Mouse (Mus musculus) embryonic facial prominence, embryonic 15.5 days (tissue): ENCODE results near the gene Igsf8. TPM values are rescaled to one million over a fixed set of nuclear protein-coding genes. Genes with fewer than 3 reads are reported as not detected.

Source experiments
- ATAC-seq: fragments of 200-750 bp; cut with Nextera tagmentation; 2 replicates; pipeline ENCODE4 v1.8.0; 2017; ENCODE audit warnings: low read depth, moderate TSS enrichment; ENCODE audit not compliant: insufficient number of reproducible peaks, low FRiP score, low TSS enrichment
- H3K27ac ChIP-seq: fragments of 300-500 bp; sonication (generic); replicated peaks from 2 replicates; pipeline ENCODE4 v1.5.1; 2015; ENCODE audit warnings: mild to moderate bottlenecking, inconsistent platforms
- H3K27me3 ChIP-seq: fragments of 300-500 bp; sonication (generic); 2 replicates; pipeline ENCODE4 v1.6.1; 2015; ENCODE audit warnings: inconsistent platforms
- H3K36me3 ChIP-seq: fragments of 300-500 bp; sonication (generic); 2 replicates; pipeline ENCODE4 v1.6.1; 2015; ENCODE audit warnings: mild to moderate bottlenecking, inconsistent platforms
- H3K4me1 ChIP-seq: fragments of 300-500 bp; sonication (generic); 2 replicates; pipeline ENCODE4 v1.6.1; 2015; ENCODE audit warnings: inconsistent platforms
- H3K4me2 ChIP-seq: fragments of 300-500 bp; sonication (generic); replicated peaks from 2 replicates; pipeline ENCODE4 v1.6.1; 2015; ENCODE audit warnings: mild to moderate bottlenecking, inconsistent platforms
- H3K4me3 ChIP-seq: fragments of 300-500 bp; sonication (generic); replicated peaks from 2 replicates; pipeline ENCODE4 v1.5.1; 2015; ENCODE audit warnings: mild to moderate bottlenecking, inconsistent platforms
- H3K9ac ChIP-seq: fragments of 300-500 bp; sonication (generic); 2 replicates; pipeline ENCODE4 v1.6.1; 2015; ENCODE audit warnings: inconsistent platforms
- H3K9me3 ChIP-seq: fragments of 300-500 bp; sonication (generic); replicated peaks from 2 replicates; pipeline ENCODE4 v1.6.1; 2016; ENCODE audit warnings: inconsistent platforms
- whole genome bisulfite sequencing: fragments of 180-500 bp; shearing (Covaris S2); methylation state at CpG from one replicate; pipeline ENCODE4 v1.1.7; 2015; 5-methylcytosine and 5-hydroxymethylcytosine counted together
- polyA plus RNA-seq: library from polyadenylated mRNA; unstranded; fragments of >200 nt; fragmentation: Nextera tagmentation; extraction: Ambion mirVana; gene quantifications from 2 replicates; pipeline ENCODE4 v1.2.1, GENCODE M21; 2015

Gene Igsf8
- polyA plus RNA-seq, 1 experiment from 2014 or later, result 71.9 TPM

GRCm38 (mm10) chr1:172352453-172352852, 91.0 kb downstream of the Igsf8 start:
- no peak for ATAC-seq
- Histone ChIP-seq H3K9ac (no peak overlapping the region), H3K27ac (no peak overlapping the region), H3K9me3 (no peaks in the 10 kb centered on the region), H3K4me3 (no peak overlapping the region), H3K27me3 (peaks cover 30% of the 10 kb centered on the region), H3K4me1 (peaks cover 12% of the 10 kb centered on the region), H3K36me3 (no peaks in the 10 kb centered on the region), H3K4me2 (no peak overlapping the region)
- WGBS, result 81% methylated on average over 3 of the region's 3 CpGs

- Histone ChIP-seq H3K27me3 (peaks cover 22% of the 10 kb centered on the region), H3K9ac (no peak overlapping the region), H3K27ac (no peak overlapping the region), H3K4me3 (no peak overlapping the region), H3K9me3 (no peaks in the 10 kb centered on the region), H3K4me2 (no peak overlapping the region), H3K36me3 (no peaks in the 10 kb centered on the region), H3K4me1 (peaks cover 5% of the 10 kb centered on the region)
- whole genome bisulfite sequencing, result 22% methylated on average over 3 of the region's 3 CpGs
- no peak for ATAC-seq
These were observed 93.9 kb downstream of the Igsf8 start for GRCm38 (mm10) chr1:172355336-172355735.

- Histone ChIP-seq H3K4me1 (no peaks in the 10 kb centered on the region), H3K9ac (no peak overlapping the region), H3K9me3 (no peaks in the 10 kb centered on the region), H3K4me3 (no peak overlapping the region), H3K27me3 (peaks cover 6% of the 10 kb centered on the region; the same call in 1 of the 2 replicates), H3K27ac (no peak overlapping the region), H3K4me2 (no peak overlapping the region), H3K36me3 (no peaks in the 10 kb centered on the region)
- ATAC-seq, result no peak
- 0% methylated on average over 1 of the region's 1 CpGs for WGBS
These were observed 96.1 kb downstream of the Igsf8 start for GRCm38 (mm10) chr1:172357550-172357949.

GRCm38 (mm10) chr1:172358341-172358740, 96.9 kb downstream of the Igsf8 start:
- no peak overlapping the region for H3K9ac ChIP-seq
- no peaks in the 10 kb centered on the region for H3K4me1 ChIP-seq
- H3K36me3 ChIP-seq, result no peaks in the 10 kb centered on the region
- no peak for ATAC-seq
- H3K4me2 ChIP-seq, result no peak overlapping the region
- no peak overlapping the region for H3K4me3 ChIP-seq
- H3K27me3 ChIP-seq, result peaks cover 3% of the 10 kb centered on the region; the same call in 1 of the 2 replicates
- H3K9me3 ChIP-seq, result no peaks in the 10 kb centered on the region
- 80% methylated on average over 10 of the region's 10 CpGs for whole genome bisulfite sequencing
- H3K27ac ChIP-seq, result no peak overlapping the region

GRCm38 (mm10) chr1:172364684-172365083, 103.2 kb downstream of the Igsf8 start:
- 0 out of 2 replicates have a peak, but pooled peaks cover 3% of the 10 kb centered on the region for H3K27me3 ChIP-seq
- no peak overlapping the region for H3K9ac ChIP-seq
- WGBS, result 10% methylated on average over 6 of the region's 6 CpGs
- ATAC-seq, result no peak
- no peaks in the 10 kb centered on the region for H3K36me3 ChIP-seq
- H3K9me3 ChIP-seq, result no peaks in the 10 kb centered on the region
- H3K4me3 ChIP-seq, result no peak overlapping the region
- no peak overlapping the region for H3K4me2 ChIP-seq
- no peak overlapping the region for H3K27ac ChIP-seq
- 0 out of 2 replicates have a peak, but pooled peaks cover 4% of the 10 kb centered on the region for H3K4me1 ChIP-seq

- Histone ChIP-seq H3K9me3 (no peaks in the 10 kb centered on the region), H3K9ac (no peak overlapping the region), H3K36me3 (no peaks in the 10 kb centered on the region), H3K4me1 (0 out of 2 replicates have a peak, but pooled peaks cover 4% of the 10 kb centered on the region), H3K4me2 (peak overlapping the region; percentile 34; the same call in 1 of the 2 replicates), H3K4me3 (no peak overlapping the region), H3K27me3 (0 out of 2 replicates have a peak, but pooled peaks cover 3% of the 10 kb centered on the region), H3K27ac (no peak overlapping the region)
- 29% methylated on average over 23 of the region's 23 CpGs for WGBS
- ATAC-seq, result no peak
These were observed 107.5 kb downstream of the Igsf8 start for GRCm38 (mm10) chr1:172368768-172369418.

Other genes with a start within 250 kb of the Igsf8 start
- 20.1 and 22.7 TPM in 2 replicates for gene Vangl2, start 233.2 kb upstream of the Igsf8 start, polyA plus RNA-seq
- 2.1 and 2.7 TPM in 2 replicates for gene Nhlh1, start 204.1 kb upstream of the Igsf8 start, polyA plus RNA-seq
- 231 and 235 TPM in 2 replicates for gene Copa, start 179.1 kb upstream of the Igsf8 start, polyA plus RNA-seq
- 117 and 121 TPM in 2 replicates for gene Ncstn, start 178.8 kb upstream of the Igsf8 start, polyA plus RNA-seq
- gene Pex19, start 134.9 kb upstream of the Igsf8 start, polyA plus RNA-seq, result 138 and 139 TPM in 2 replicates
- gene Dcaf8, start 113.6 kb upstream of the Igsf8 start, polyA plus RNA-seq, result 135 and 140 TPM in 2 replicates
- gene Pea15a, start 54.8 kb upstream of the Igsf8 start, polyA plus RNA-seq, result 122 and 131 TPM in 2 replicates
- 18.9 and 24.6 TPM in 2 replicates for gene Casq1, start 41.8 kb upstream of the Igsf8 start, polyA plus RNA-seq
- not detected in 2 replicates for gene Atp1a4, start 3.2 kb upstream of the Igsf8 start, polyA plus RNA-seq
- gene Atp1a2, start 36.4 kb downstream of the Igsf8 start, polyA plus RNA-seq, result 4.7 and 5.6 TPM in 2 replicates
- gene Kcnj9, start 67.7 kb downstream of the Igsf8 start, polyA plus RNA-seq, result 0.14 and 0.28 TPM in 2 replicates
- 0.09 and 0.14 TPM in 2 replicates for gene Kcnj10, start 79.6 kb downstream of the Igsf8 start, polyA plus RNA-seq
- gene Pigm, start 114.9 kb downstream of the Igsf8 start, polyA plus RNA-seq, result 5.7 and 5.9 TPM in 2 replicates
- 0.85 and 1.2 TPM in 2 replicates for gene Slamf9, start 213.7 kb downstream of the Igsf8 start, polyA plus RNA-seq
- gene Igsf9, start 220.1 kb downstream of the Igsf8 start, polyA plus RNA-seq, result 58.4 and 61.0 TPM in 2 replicates
- gene Tagln2, start 238.4 kb downstream of the Igsf8 start, polyA plus RNA-seq, result 260 and 286 TPM in 2 replicates